21 mouse cellular contexts compared by ENCODE assay signal in genomic region chr1:163208919-163209867, GRCm38 (mm10).
DNase-seq lines count a peak whose midpoint lies in the region; ATAC-seq and TF ChIP-seq lines count a peak whose summit lies in the region.
"Had no signal": no experiment of that assay in that cellular context is flagged by ENCODE, and none has a peak within 500 bp of the region (broad histone marks: within the 10 kb centered on the region; RNA-seq: fewer than 3 reads in every experiment).

No protein-coding gene starts in this region.

- H3K4me1 ChIP-seq in kidney, embryonic 15.5 days, result peaks cover 12% of the 10 kb centered on the region; the same call in 1 of the 2 replicates
- H3K4me1 ChIP-seq in embryonic facial prominence, embryonic 12.5 days, result peaks cover 8% of the 10 kb centered on the region; the same call in 1 of the 2 replicates
- no peaks in the 10 kb centered on the region for H3K4me1 ChIP-seq in thymus, adult 2 months (replicated peaks; ENCODE audit: control insufficient read depth, insufficient read depth, low read length)
- H3K4me1 ChIP-seq: heart, embryonic 15.5 days; hindbrain, embryonic 15.5 days; intestine, embryonic 15.5 days; stomach, embryonic 15.5 days had no signal

- peak overlapping the region; percentile 22; the same call in 1 of the 2 replicates for H3K4me2 ChIP-seq in kidney, embryonic 15.5 days
- no peak overlapping the region for H3K4me2 ChIP-seq in embryonic facial prominence, embryonic 12.5 days (replicated peaks)
- H3K4me2 ChIP-seq: heart, embryonic 15.5 days; hindbrain, embryonic 15.5 days; intestine, embryonic 15.5 days; stomach, embryonic 15.5 days had no signal

- TF ChIP-seq CTCF in thymus, adult 2 months (IDR thresholded peaks at IDR 0.05; ENCODE audit: borderline replicate concordance, control insufficient read depth, extremely low read depth, insufficient read depth, low read length, poor library complexity), result no peak

- ATAC-seq in kidney, embryonic 15.5 days (replicated peaks; ENCODE audit: low FRiP score), result peak; percentile 93
- peak; percentile 75 for ATAC-seq in embryonic facial prominence, embryonic 12.5 days (ENCODE audit: insufficient number of reproducible peaks, insufficient read depth, low FRiP score, low TSS enrichment)
- ATAC-seq in megakaryocyte progenitor cell, adult 5-6 weeks (replicated peaks; ENCODE audit: poor library complexity), result no peak
- ATAC-seq: forebrain, embryonic 16.5 days; intestine, embryonic 15.5 days had no signal

- no peaks in the 10 kb centered on the region for H3K27me3 ChIP-seq in kidney, embryonic 15.5 days
- no peaks in the 10 kb centered on the region for H3K27me3 ChIP-seq in embryonic facial prominence, embryonic 12.5 days
- H3K27me3 ChIP-seq in thymus, adult 2 months (ENCODE audit: control insufficient read depth, insufficient read depth, low read length), result no peaks in the 10 kb centered on the region
- H3K27me3 ChIP-seq: CH12.LX; heart, embryonic 15.5 days; hindbrain, embryonic 15.5 days; intestine, embryonic 15.5 days; stomach, embryonic 15.5 days had no signal

- no peak overlapping the region for H3K4me3 ChIP-seq in kidney, embryonic 15.5 days (replicated peaks)
- no peak overlapping the region for H3K4me3 ChIP-seq in embryonic facial prominence, embryonic 12.5 days
- no peak overlapping the region for H3K4me3 ChIP-seq in thymus, adult 2 months (ENCODE audit: control insufficient read depth, insufficient read depth, low read length)
- H3K4me3 ChIP-seq: heart, embryonic 15.5 days; hindbrain, embryonic 15.5 days; intestine, embryonic 15.5 days; stomach, embryonic 15.5 days had no signal

- H3K36me3 ChIP-seq in kidney, embryonic 15.5 days, result no peaks in the 10 kb centered on the region
- no peaks in the 10 kb centered on the region for H3K36me3 ChIP-seq in embryonic facial prominence, embryonic 12.5 days
- H3K36me3 ChIP-seq in thymus, adult 2 months (ENCODE audit: control insufficient read depth, insufficient read depth, low read length), result no peaks in the 10 kb centered on the region
- H3K36me3 ChIP-seq: heart, embryonic 15.5 days; hindbrain, embryonic 15.5 days; intestine, embryonic 15.5 days; stomach, embryonic 15.5 days had no signal

- peak; percentile 10 for DNase-seq in embryo, embryonic 10 days (ENCODE audit: low spot score)
- DNase-seq in embryo, embryonic 9.5 days (ENCODE audit: extremely low spot score), result no peak
- DNase-seq in kidney, adult 18-20 months, result no peak
- DNase-seq in 3134 (ENCODE audit: extremely low read depth, insufficient read length, low spot score), result peak; percentile 37
- no peak for DNase-seq in thymus, adult 2 months
- DNase-seq: cerebellum, adult 9-11 months; heart, postnatal 4 days; kidney, postnatal 36 days; left cerebral cortex, postnatal 4 days; liver; midbrain, embryonic 14.5 days; right cerebral cortex, postnatal 25 days had no signal

- 28% methylated on average over 14 of the region's 14 CpGs for WGBS in kidney, embryonic 15.5 days
- WGBS in embryonic facial prominence, embryonic 12.5 days, result 51% methylated on average over 14 of the region's 14 CpGs
- 92% methylated on average over 14 of the region's 14 CpGs for WGBS in thymus, adult 2 months

- H3K27ac ChIP-seq in kidney, embryonic 15.5 days, result peak overlapping the region; percentile 56
- H3K27ac ChIP-seq in embryonic facial prominence, embryonic 12.5 days, result 0 out of 2 replicates have a peak overlapping the region, but pooled peaks have one; percentile 25
- H3K27ac ChIP-seq in thymus, adult 2 months (ENCODE audit: control insufficient read depth, insufficient read depth, low read length), result no peak overlapping the region
- H3K27ac ChIP-seq: heart, embryonic 15.5 days; hindbrain, embryonic 15.5 days; intestine, embryonic 15.5 days; stomach, embryonic 15.5 days had no signal

- no peak for TF ChIP-seq POLR2A in thymus, adult 2 months (IDR thresholded peaks at IDR 0.05; ENCODE audit: control insufficient read depth, extremely low read depth, insufficient read depth, low read length, poor library complexity)

- H3K9ac ChIP-seq in kidney, embryonic 15.5 days, result no peak overlapping the region
- no peak overlapping the region for H3K9ac ChIP-seq in embryonic facial prominence, embryonic 12.5 days
- H3K9ac ChIP-seq: heart, embryonic 15.5 days; hindbrain, embryonic 15.5 days; intestine, embryonic 15.5 days; stomach, embryonic 15.5 days had no signal

- no peaks in the 10 kb centered on the region for H3K9me3 ChIP-seq in kidney, embryonic 15.5 days (replicated peaks)
- H3K9me3 ChIP-seq in embryonic facial prominence, embryonic 12.5 days, result no peaks in the 10 kb centered on the region
- H3K9me3 ChIP-seq: heart, embryonic 15.5 days; hindbrain, embryonic 15.5 days; intestine, embryonic 15.5 days; stomach, embryonic 15.5 days had no signal

Comparison
In these comparisons a context has a peak if more than half of its experiments do, and no peak if none do; other contexts are left out.
1. DNase-seq: peak in embryo, embryonic 10 days (single experiment) and 3134 (single experiment); none in embryo, embryonic 9.5 days (single experiment), kidney, adult 18-20 months (single experiment) and thymus, adult 2 months (single experiment).